Mouse (Mus musculus) testis, postnatal 10 days (tissue): ENCODE data around the gene Diaph2.
"Not testable (repeated sequence)": the region's sequence is repeated elsewhere in the genome, so short reads cannot be mapped to it uniquely, and the experiment has no call there.

Experiments
- DNase-seq: peaks from one replicate; pipeline ENCODE4 v3.0.0; 2021; ENCODE audit warnings: low spot score

Diaph2 gene

GRCm38 (mm10) chrX:130287032-130287431 lies 537.5 kb downstream of the Diaph2 start:
- DNase-seq = no peak

GRCm38 (mm10) chrX:130289775-130290174 lies 540.2 kb downstream of the Diaph2 start:
- no peak for DNase-seq

GRCm38 (mm10) chrX:130350808-130351435 lies 601.4 kb downstream of the Diaph2 start:
- no peak for DNase-seq

- no peak for DNase-seq
Observed at GRCm38 (mm10) chrX:130351480-130351879, 601.9 kb downstream of the Diaph2 start.

- no peak for DNase-seq
Observed at GRCm38 (mm10) chrX:130393508-130394145, 644.1 kb downstream of the Diaph2 start.

- DNase-seq = no peak
Observed at GRCm38 (mm10) chrX:130403214-130403613, 653.7 kb downstream of the Diaph2 start.

GRCm38 (mm10) chrX:130407471-130407870 lies 657.9 kb downstream of the Diaph2 start:
- DNase-seq = not testable (repeated sequence)

- DNase-seq = no peak
Observed at GRCm38 (mm10) chrX:130408985-130409384, 659.4 kb downstream of the Diaph2 start.

- DNase-seq = no peak
Observed at GRCm38 (mm10) chrX:130423134-130423533, 673.6 kb downstream of the Diaph2 start.

GRCm38 (mm10) chrX:130451822-130452487 lies 702.4 kb downstream of the Diaph2 start:
- no peak for DNase-seq

- DNase-seq = no peak
Observed at GRCm38 (mm10) chrX:130452488-130452823, 702.9 kb downstream of the Diaph2 start.

- DNase-seq = no peak
Observed at GRCm38 (mm10) chrX:130473133-130473532, 723.6 kb downstream of the Diaph2 start.

- DNase-seq = no peak
Observed at GRCm38 (mm10) chrX:130480877-130481276, 731.3 kb downstream of the Diaph2 start.

GRCm38 (mm10) chrX:130502680-130503464 lies 753.3 kb downstream of the Diaph2 start:
- no peak for DNase-seq

- no peak for DNase-seq
Observed at GRCm38 (mm10) chrX:130503465-130503860, 753.9 kb downstream of the Diaph2 start.

- DNase-seq = no peak
Observed at GRCm38 (mm10) chrX:130505626-130506025, 756.1 kb downstream of the Diaph2 start.
